Mouse (Mus musculus) kidney, postnatal 0 days (tissue): ENCODE results near the gene Adamts3. TPM values are rescaled to one million over a fixed set of nuclear protein-coding genes. Genes with fewer than 3 reads are reported as not detected.

Experiments used
- ATAC-seq: fragments of 200-750 bp; cut with Nextera tagmentation; replicated peaks from 2 replicates; pipeline ENCODE4 v1.8.0; 2017; ENCODE audit warnings: low read depth, moderate number of reproducible peaks, moderate TSS enrichment, moderate library complexity; ENCODE audit not compliant: low FRiP score
- DNase-seq: peaks from one replicate; pipeline ENCODE4 v3.0.0-alpha.2; 2016; ENCODE audit warnings: low spot score
- H3K27ac ChIP-seq: fragments of 300-500 bp; sonication (generic); 2 replicates; pipeline ENCODE4 v1.5.1; 2014; ENCODE audit warnings: mild to moderate bottlenecking
- H3K27me3 ChIP-seq: fragments of 300-500 bp; sonication (generic); 2 replicates; pipeline ENCODE4 v1.6.1; 2014; ENCODE audit warnings: low read length, mixed read lengths; ENCODE audit not compliant: insufficient read depth
- H3K36me3 ChIP-seq: fragments of 300-500 bp; sonication (generic); 2 replicates; pipeline ENCODE4 v1.6.1; 2014; ENCODE audit warnings: low read length, mixed read lengths; ENCODE audit not compliant: insufficient read depth
- H3K4me1 ChIP-seq: fragments of 300-500 bp; sonication (generic); replicated peaks from 2 replicates; pipeline ENCODE4 v1.6.1; 2014; ENCODE audit warnings: antibody characterized with exemption, low read length, mixed read lengths; ENCODE audit not compliant: insufficient read depth
- H3K4me2 ChIP-seq: fragments of 300-500 bp; sonication (generic); 2 replicates; pipeline ENCODE4 v1.6.1; 2014; ENCODE audit warnings: mild to moderate bottlenecking, low read length, moderate library complexity, mixed read lengths
- H3K4me3 ChIP-seq: fragments of 300-500 bp; sonication (generic); replicated peaks from 2 replicates; pipeline ENCODE4 v1.5.1; 2014; ENCODE audit warnings: low read depth, low read length
- H3K9ac ChIP-seq: fragments of 300-500 bp; sonication (generic); 2 replicates; pipeline ENCODE4 v1.6.1; 2014; ENCODE audit warnings: low read depth, low read length
- H3K9me3 ChIP-seq: fragments of 300-500 bp; sonication (generic); replicated peaks from 2 replicates; pipeline ENCODE4 v1.6.1; 2016; ENCODE audit warnings: low read length, inconsistent platforms, mixed read lengths
- CTCF ChIP-seq: IDR thresholded peaks from 2 replicates; pipeline ENCODE4 v1.5.1; 2016; ENCODE audit warnings: antibody characterized with exemption, low read depth, mild to moderate bottlenecking, moderate library complexity
- WGBS: fragments of 180-500 bp; shearing (Covaris S2); extraction: QIAGEN DNeasy Blood & Tissue Kit; methylation state at CpG from one replicate; pipeline ENCODE4 v1.1.7; 2014; 5-methylcytosine and 5-hydroxymethylcytosine counted together
- polyA plus RNA-seq: library from polyadenylated mRNA; unstranded; fragments of >200 nt; fragmentation: Nextera tagmentation; extraction: Ambion mirVana; gene quantifications from 2 replicates; pipeline ENCODE4 v1.2.1, GENCODE M21; 2015

Gene Adamts3
- polyA plus RNA-seq, 1 experiment from 2014 or later: 1.2 TPM

GRCm38 (mm10) chr5:89839627-89840026, 43.5 kb downstream of the Adamts3 start:
- no peak overlapping the region for H3K9ac ChIP-seq
- H3K27me3 ChIP-seq: no peaks in the 10 kb centered on the region
- H3K27ac ChIP-seq: no peak overlapping the region
- no peak overlapping the region for H3K4me3 ChIP-seq
- 53% methylated on average over 4 of the region's 4 CpGs for WGBS
- H3K9me3 ChIP-seq: no peaks in the 10 kb centered on the region
- peak; percentile 63 for TF ChIP-seq CTCF
- H3K4me1 ChIP-seq: no peaks in the 10 kb centered on the region
- ATAC-seq (no peak), DNase-seq (peak; percentile 18)
- no peak overlapping the region for H3K4me2 ChIP-seq
- H3K36me3 ChIP-seq: no peaks in the 10 kb centered on the region

GRCm38 (mm10) chr5:89821175-89821574, 62.0 kb downstream of the Adamts3 start:
- no peak overlapping the region for H3K4me2 ChIP-seq
- H3K27me3 ChIP-seq: no peaks in the 10 kb centered on the region
- ATAC-seq (no peak), DNase-seq (no peak)
- TF ChIP-seq CTCF: no peak
- no peak overlapping the region for H3K9ac ChIP-seq
- no peaks in the 10 kb centered on the region for H3K9me3 ChIP-seq
- H3K4me3 ChIP-seq: no peak overlapping the region
- 86% methylated on average over 1 of the region's 1 CpGs for WGBS
- no peaks in the 10 kb centered on the region for H3K4me1 ChIP-seq
- H3K27ac ChIP-seq: no peak overlapping the region
- no peaks in the 10 kb centered on the region for H3K36me3 ChIP-seq

GRCm38 (mm10) chr5:89819531-89819930, 63.6 kb downstream of the Adamts3 start:
- Histone ChIP-seq H3K4me3 (no peak overlapping the region), H3K27me3 (no peaks in the 10 kb centered on the region), H3K4me2 (no peak overlapping the region), H3K27ac (no peak overlapping the region), H3K9ac (no peak overlapping the region), H3K9me3 (no peaks in the 10 kb centered on the region), H3K4me1 (no peaks in the 10 kb centered on the region), H3K36me3 (no peaks in the 10 kb centered on the region)
- 28% methylated on average over 3 of the region's 3 CpGs for WGBS
- TF ChIP-seq CTCF: peak; percentile 56; the same call in 1 of the 2 replicates
- DNase-seq (peak; percentile 9), ATAC-seq (no peak)

GRCm38 (mm10) chr5:89816610-89817009, 66.5 kb downstream of the Adamts3 start:
- Histone ChIP-seq H3K27ac (no peak overlapping the region), H3K4me3 (no peak overlapping the region), H3K36me3 (no peaks in the 10 kb centered on the region), H3K9me3 (no peaks in the 10 kb centered on the region), H3K4me2 (no peak overlapping the region), H3K27me3 (no peaks in the 10 kb centered on the region), H3K9ac (no peak overlapping the region), H3K4me1 (no peaks in the 10 kb centered on the region)
- no peak for ATAC-seq
- 71% methylated on average over 6 of the region's 6 CpGs for WGBS
- no peak for TF ChIP-seq CTCF
- no peak for DNase-seq

GRCm38 (mm10) chr5:89814552-89814951, 68.6 kb downstream of the Adamts3 start:
- H3K36me3 ChIP-seq: no peaks in the 10 kb centered on the region
- DNase-seq (no peak), ATAC-seq (no peak)
- no peak overlapping the region for H3K27ac ChIP-seq
- WGBS: 89% methylated on average over 3 of the region's 3 CpGs
- H3K4me2 ChIP-seq: no peak overlapping the region
- H3K4me1 ChIP-seq: no peaks in the 10 kb centered on the region
- H3K9me3 ChIP-seq: no peaks in the 10 kb centered on the region
- no peak overlapping the region for H3K9ac ChIP-seq
- no peaks in the 10 kb centered on the region for H3K27me3 ChIP-seq
- TF ChIP-seq CTCF: no peak
- H3K4me3 ChIP-seq: no peak overlapping the region

- WGBS: 88% methylated on average over 5 of the region's 5 CpGs
- Histone ChIP-seq H3K9me3 (no peaks in the 10 kb centered on the region), H3K4me1 (no peaks in the 10 kb centered on the region), H3K36me3 (no peaks in the 10 kb centered on the region), H3K4me2 (no peak overlapping the region), H3K27me3 (no peaks in the 10 kb centered on the region), H3K9ac (no peak overlapping the region), H3K27ac (no peak overlapping the region), H3K4me3 (no peak overlapping the region)
- TF ChIP-seq CTCF: no peak
- no peak for ATAC-seq
- no peak for DNase-seq
Observed at GRCm38 (mm10) chr5:89800181-89800816, 82.8 kb downstream of the Adamts3 start.

- Histone ChIP-seq H3K27ac (no peak overlapping the region), H3K9ac (no peak overlapping the region), H3K36me3 (no peaks in the 10 kb centered on the region), H3K4me3 (no peak overlapping the region), H3K4me1 (no peaks in the 10 kb centered on the region), H3K9me3 (no peaks in the 10 kb centered on the region), H3K4me2 (no peak overlapping the region), H3K27me3 (no peaks in the 10 kb centered on the region)
- WGBS: 88% methylated on average over 3 of the region's 3 CpGs
- no peak for ATAC-seq
- no peak for DNase-seq
- no peak for TF ChIP-seq CTCF
Observed at GRCm38 (mm10) chr5:89793706-89794105, 89.4 kb downstream of the Adamts3 start.
